ENCODE assay signal across 22 mouse cellular contexts in the genomic region with DNA sequence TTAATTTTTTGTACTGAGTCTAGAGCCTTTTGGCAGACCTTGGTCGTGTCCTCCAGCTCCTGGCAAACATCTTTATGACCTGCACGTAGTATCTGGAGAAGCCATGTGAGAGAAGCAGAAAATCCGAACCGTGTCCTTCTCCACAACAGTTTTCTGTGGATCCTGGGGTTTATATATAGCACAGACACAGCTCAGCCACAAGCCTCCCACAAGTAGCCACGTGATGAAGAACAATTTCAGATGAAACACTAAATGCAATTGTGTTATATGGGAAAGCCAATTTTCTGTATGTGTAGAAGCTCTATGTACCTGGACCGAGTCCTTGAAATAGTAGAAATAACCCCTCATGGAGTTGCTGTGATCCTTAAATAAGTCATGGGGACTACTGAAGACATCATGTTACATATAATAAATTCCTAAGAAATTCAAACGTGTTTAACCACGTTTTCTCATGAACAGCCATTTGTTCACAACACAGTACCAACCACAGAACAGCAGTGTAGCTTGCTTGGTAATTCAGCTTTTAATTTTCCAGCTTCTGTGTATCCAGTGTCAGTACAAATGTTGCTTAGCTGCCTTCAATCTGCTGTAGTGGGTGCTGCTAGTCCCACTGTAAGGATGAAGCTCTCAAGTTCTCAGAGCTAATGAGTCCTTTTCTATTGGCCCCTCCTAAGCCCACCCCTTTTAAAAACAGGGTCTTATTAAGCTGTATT.
DNase-seq lines count a peak whose midpoint lies in the region; ATAC-seq and TF ChIP-seq lines count a peak whose summit lies in the region.
"Had no signal": no experiment of that assay in that cellular context is flagged by ENCODE, and none has a peak within 500 bp of the region (broad histone marks: within the 10 kb centered on the region; RNA-seq: fewer than 3 reads in every experiment).

No protein-coding gene starts in this region.

- no peaks in the 10 kb centered on the region for H3K9me3 ChIP-seq in forebrain, embryonic 14.5 days (replicated peaks; ENCODE audit: control insufficient read depth, low read length)
- H3K9me3 ChIP-seq: embryonic facial prominence, embryonic 10.5 days; forebrain, embryonic 13.5 days; heart, embryonic 13.5 days; hindbrain, embryonic 12.5 days had no signal

- intact Hi-C loops in gastrocnemius, adult 2 months (cut with DNase I): no loop called here
- intact Hi-C loops in gastrocnemius, postnatal 14 days (cut with DNase I; ENCODE audit: low total_unique reads): no loop called here

- no peak overlapping the region for H3ac ChIP-seq in myocyte (ENCODE audit: control insufficient read depth, insufficient read length)

- H3K4me1 ChIP-seq in forebrain, embryonic 14.5 days (ENCODE audit: control insufficient read depth, insufficient read depth, low read length): no peaks in the 10 kb centered on the region
- H3K4me1 ChIP-seq: embryonic facial prominence, embryonic 10.5 days; forebrain, embryonic 13.5 days; heart, embryonic 13.5 days; hindbrain, embryonic 12.5 days had no signal

- no peak for ATAC-seq in forebrain, embryonic 14.5 days
- ATAC-seq: activated CD4-positive, CD25-positive, alpha-beta regulatory T cell, adult 4 months; forebrain, embryonic 13.5 days; hindbrain, embryonic 16.5 days; inflammation-experienced regulatory T-cells, adult 6 months; Patski had no signal

- no peak for TF ChIP-seq CTCF in gastrocnemius, adult 2 months (IDR thresholded peaks at IDR 0.05)

- no peak for DNase-seq in gastrocnemius, adult 2 months
- no peak for DNase-seq in gastrocnemius, postnatal 14 days
- peak; percentile 26 for DNase-seq in layer of hippocampus, adult 9-11 months
- DNase-seq in layer of hippocampus, adult 11-12 months (ENCODE audit: low spot score): no peak
- DNase-seq in brain, adult 2 months (ENCODE audit: low read depth, low spot score): peak; percentile 70
- no peak for DNase-seq in forebrain, embryonic 14.5 days (ENCODE audit: low spot score)
- DNase-seq: adrenal gland, adult 8-10 months; cerebellum, adult 11-12 months; cerebellum, adult 9-11 months; cerebellum, postnatal 36 days; gastrocnemius, postnatal 25 days; heart, postnatal 4 days had no signal

- no peak for TF ChIP-seq POLR2A in myocyte (IDR thresholded peaks at IDR 0.05; ENCODE audit: insufficient read length, low read depth)

- H3K36me3 ChIP-seq in myocyte (ENCODE audit: control insufficient read depth, insufficient read depth): no peaks in the 10 kb centered on the region
- H3K36me3 ChIP-seq in forebrain, embryonic 14.5 days (ENCODE audit: control insufficient read depth, insufficient read depth, low read length): no peaks in the 10 kb centered on the region
- H3K36me3 ChIP-seq: embryonic facial prominence, embryonic 10.5 days; heart, embryonic 13.5 days; hindbrain, embryonic 12.5 days had no signal

- 88% methylated on average over 8 of the region's 8 CpGs for WGBS in forebrain, embryonic 14.5 days

- H3K27ac ChIP-seq in gastrocnemius, adult 2 months: peak overlapping the region; percentile 57
- H3K27ac ChIP-seq in forebrain, embryonic 14.5 days (ENCODE audit: low read depth, low read length): no peak overlapping the region
- H3K27ac ChIP-seq: embryonic facial prominence, embryonic 10.5 days; forebrain, embryonic 13.5 days; heart, embryonic 13.5 days; hindbrain, embryonic 12.5 days had no signal

- no peak overlapping the region for H3K9ac ChIP-seq in forebrain, embryonic 14.5 days (ENCODE audit: low read length)
- H3K9ac ChIP-seq: forebrain, embryonic 13.5 days; heart, embryonic 13.5 days; hindbrain, embryonic 12.5 days had no signal

- H3K79me2 ChIP-seq in myocyte (ENCODE audit: control insufficient read depth, insufficient read depth): no peaks in the 10 kb centered on the region

- no peak overlapping the region for H3K4me3 ChIP-seq in gastrocnemius, adult 2 months
- no peak overlapping the region for H3K4me3 ChIP-seq in myocyte
- H3K4me3 ChIP-seq in forebrain, embryonic 14.5 days (ENCODE audit: low read depth, low read length): no peak overlapping the region
- H3K4me3 ChIP-seq: embryonic facial prominence, embryonic 10.5 days; forebrain, embryonic 13.5 days; heart, embryonic 13.5 days; hindbrain, embryonic 12.5 days had no signal

- no peaks in the 10 kb centered on the region for H3K27me3 ChIP-seq in myocyte (ENCODE audit: control insufficient read depth, insufficient read depth, insufficient read length)
- no peaks in the 10 kb centered on the region for H3K27me3 ChIP-seq in forebrain, embryonic 14.5 days (replicated peaks; ENCODE audit: control insufficient read depth, insufficient read depth, low read length)
- H3K27me3 ChIP-seq: CH12.LX; heart, embryonic 13.5 days; Patski had no signal

- H3K4me2 ChIP-seq in myocyte (ENCODE audit: low read depth): no peak overlapping the region
- H3K4me2 ChIP-seq in forebrain, embryonic 14.5 days (ENCODE audit: low read length): no peak overlapping the region
- H3K4me2 ChIP-seq: forebrain, embryonic 13.5 days; heart, embryonic 13.5 days; hindbrain, embryonic 12.5 days had no signal

TF ChIP-seq in myocyte, 11 proteins besides CTCF, POLR2A, EP300 and RAD21:
- TF ChIP-seq REST (IDR thresholded peaks at IDR 0.05; ENCODE audit: insufficient read depth, insufficient read length) (no peak), USF1 (IDR thresholded peaks at IDR 0.05; ENCODE audit: low read depth) (peak; percentile 11)

Comparison
In these comparisons a context has a peak if more than half of its experiments do, and no peak if none do; other contexts are left out.
1. DNase-seq: peak in layer of hippocampus, adult 9-11 months (single experiment) and brain, adult 2 months (single experiment); none in gastrocnemius, adult 2 months (single experiment), gastrocnemius, postnatal 14 days (single experiment), layer of hippocampus, adult 11-12 months (single experiment) and forebrain, embryonic 14.5 days (single experiment).